Mouse (Mus musculus) cerebellum, adult 18-20 months (tissue): ENCODE data around the gene Ubap1l.

Experiments
- DNase-seq, 2 experiments: peaks; one replicate each; pipeline ENCODE4 v3.0.0; 2021

The Ubap1l gene

GRCm38 (mm10) chr9:65360641-65361448 is at the start of gene Ubap1l:
Ubap1l (plus strand) TSS chr9:65361041.
- no peak for DNase-seq

DNA sequence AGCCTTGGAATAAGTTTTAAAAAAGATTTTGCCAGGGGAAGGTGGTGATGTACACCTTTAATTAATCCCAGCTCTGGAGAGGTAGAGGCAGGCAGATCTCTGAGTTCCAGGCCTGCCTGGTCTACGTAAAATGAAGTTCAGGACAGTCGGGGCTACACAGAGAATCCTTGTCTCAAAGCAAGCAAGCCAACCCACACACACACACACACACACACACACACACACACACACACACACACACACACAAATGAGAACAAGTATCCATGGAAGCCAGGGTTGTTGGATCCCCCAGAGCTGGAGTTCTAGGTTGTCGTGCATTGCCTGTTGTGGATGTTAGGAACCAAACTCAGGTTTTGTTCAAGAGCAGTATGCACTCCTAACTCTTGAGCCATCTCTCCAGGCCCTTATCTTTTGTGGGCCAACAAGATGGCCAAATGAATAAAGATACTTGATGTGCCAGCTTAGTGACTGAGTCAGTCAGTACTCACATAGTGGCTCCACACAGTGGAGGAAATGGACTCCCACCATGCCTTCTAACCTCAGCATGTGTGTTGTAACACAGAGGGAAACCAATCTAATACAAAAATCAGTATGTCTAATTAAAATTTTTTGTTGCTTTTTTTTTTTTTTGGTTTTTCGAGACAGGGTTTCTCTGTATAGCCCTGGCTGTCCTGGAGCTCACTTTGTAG is 48.0 kb upstream of the Ubap1l start:
- no peak for DNase-seq

DNA sequence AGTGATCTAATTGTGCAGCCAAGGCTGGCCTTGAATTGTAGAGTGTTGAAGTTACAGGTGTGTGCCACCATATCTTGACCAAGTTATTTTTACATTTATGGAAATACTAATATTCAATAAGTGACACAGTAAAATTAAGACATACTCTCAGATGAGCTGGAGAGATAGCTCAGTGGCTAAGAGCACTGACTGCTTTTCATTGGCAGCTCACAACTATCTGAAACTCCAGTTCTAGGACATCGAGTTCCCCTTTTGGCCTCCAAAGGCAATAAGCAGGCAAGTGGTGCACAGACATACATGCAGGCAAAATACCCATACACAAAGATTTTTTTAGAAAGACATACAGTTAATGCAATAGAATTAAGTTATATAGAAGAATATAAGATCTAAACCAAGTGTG is 47.0 kb upstream of the Ubap1l start:
- no peak for DNase-seq

DNA sequence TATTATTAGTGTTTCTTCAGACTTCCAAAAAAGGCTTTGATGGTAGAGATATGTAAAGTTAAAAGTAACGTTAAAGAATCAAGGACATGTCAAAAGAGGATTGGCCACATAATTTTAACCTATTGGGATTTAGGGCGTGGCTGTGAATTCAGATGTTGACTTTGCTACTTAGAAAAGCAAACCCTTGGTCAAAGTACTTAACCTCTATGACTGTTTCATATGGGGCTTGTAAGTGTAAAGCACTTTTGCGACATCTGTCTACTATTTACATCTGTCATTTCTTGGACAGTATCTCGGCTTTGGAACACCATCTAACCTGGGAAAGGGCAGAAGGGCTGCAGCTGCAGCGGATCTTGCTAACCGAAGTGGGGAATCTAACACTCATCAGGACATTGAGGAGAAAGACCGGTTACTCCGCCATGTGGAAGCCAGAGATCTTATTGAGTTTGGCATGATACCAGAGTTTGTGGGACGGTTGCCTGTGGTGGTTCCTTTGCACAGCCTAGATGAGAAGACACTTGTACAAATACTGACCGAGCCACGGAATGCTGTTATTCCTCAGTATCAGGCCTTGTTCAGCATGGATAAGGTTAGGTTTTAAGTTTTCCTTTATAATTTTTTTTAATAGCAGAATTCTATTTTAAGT is 38.5 kb upstream of the Ubap1l start:
- DNase-seq = no peak

DNA sequence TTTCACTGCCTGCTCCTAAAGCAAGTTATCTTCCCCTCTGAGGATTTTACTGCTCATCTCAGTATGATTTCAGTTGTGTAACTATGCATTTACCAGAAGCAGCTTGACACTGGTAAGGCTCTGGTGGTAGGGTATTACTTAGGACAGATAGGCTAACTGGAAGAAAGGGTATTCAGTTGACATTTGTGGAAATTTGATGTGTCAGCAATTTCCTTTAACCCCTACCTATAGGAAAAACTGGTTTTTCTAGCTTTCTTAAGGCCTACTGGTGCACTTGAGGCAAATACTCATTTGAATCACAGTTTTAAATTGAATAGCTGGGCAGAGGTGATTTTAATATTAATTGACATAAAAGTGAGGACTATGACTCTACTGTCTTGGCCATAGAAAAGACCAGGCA is 34.9 kb upstream of the Ubap1l start:
- DNase-seq = no peak

GRCm38 (mm10) chr9:65327371-65327770 is 33.5 kb upstream of the Ubap1l start:
- no peak for DNase-seq

- DNase-seq = no peak
These were observed 26.9 kb upstream of the Ubap1l start for GRCm38 (mm10) chr9:65333958-65334357.

DNA sequence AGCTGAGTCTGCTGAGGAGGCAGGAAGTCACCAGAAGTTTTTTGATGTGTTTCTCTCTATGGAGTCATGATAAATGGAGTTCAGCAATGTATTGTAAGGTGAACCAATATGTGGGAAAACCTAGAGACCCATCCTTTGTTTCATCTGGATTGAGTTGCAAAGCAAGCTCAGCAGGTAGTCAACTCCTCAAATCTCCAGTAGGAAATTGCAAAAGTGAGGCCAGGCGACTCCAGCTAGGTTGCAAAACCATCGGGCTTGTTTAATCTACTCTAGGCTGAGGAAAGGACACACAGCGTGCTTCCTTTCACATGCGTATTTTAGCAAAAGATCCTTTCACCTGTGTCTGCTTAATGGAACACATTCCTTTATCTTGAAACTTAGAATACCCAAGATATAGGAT is 21.7 kb upstream of the Ubap1l start:
- DNase-seq = no peak

DNA sequence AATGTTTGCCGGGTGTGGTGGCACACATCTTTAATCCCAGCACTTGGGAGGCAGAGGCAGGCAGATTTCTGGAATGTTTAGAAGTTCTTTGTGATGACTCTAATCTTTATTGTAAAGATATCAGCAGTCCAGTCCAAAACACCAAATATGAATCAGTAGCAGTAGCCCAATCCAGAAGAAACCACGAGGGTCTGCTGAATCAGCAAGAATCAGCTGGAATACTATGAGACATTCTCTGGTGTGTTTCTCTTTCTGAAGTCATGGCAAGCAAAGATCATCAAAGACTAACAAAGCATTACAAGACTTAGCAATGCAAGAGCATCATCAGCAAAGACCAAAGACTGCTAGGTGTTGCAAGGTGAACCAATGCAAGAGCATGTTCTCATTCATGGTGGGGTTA is 20.4 kb upstream of the Ubap1l start:
- no peak for DNase-seq

DNA sequence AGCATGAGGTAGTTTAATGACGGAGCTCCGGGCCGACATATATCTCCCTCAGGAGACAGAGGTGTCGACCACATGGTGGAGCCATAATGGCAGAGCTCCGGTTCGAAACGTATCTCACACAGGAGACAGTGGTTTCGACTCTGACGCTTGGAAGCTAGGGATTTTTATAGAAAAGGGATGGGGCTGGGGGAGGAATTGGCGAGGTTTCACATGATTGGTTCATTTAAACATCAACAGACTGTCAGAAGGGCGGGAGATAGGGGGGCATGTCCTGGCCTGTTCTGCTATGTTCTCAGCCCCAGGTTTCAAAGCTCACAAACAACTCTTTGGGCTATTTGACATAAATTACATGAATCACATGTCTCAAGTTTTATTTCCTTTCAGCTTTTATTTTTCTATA is 15.4 kb upstream of the Ubap1l start:
- DNase-seq = peak; percentile 7 to 8

DNA sequence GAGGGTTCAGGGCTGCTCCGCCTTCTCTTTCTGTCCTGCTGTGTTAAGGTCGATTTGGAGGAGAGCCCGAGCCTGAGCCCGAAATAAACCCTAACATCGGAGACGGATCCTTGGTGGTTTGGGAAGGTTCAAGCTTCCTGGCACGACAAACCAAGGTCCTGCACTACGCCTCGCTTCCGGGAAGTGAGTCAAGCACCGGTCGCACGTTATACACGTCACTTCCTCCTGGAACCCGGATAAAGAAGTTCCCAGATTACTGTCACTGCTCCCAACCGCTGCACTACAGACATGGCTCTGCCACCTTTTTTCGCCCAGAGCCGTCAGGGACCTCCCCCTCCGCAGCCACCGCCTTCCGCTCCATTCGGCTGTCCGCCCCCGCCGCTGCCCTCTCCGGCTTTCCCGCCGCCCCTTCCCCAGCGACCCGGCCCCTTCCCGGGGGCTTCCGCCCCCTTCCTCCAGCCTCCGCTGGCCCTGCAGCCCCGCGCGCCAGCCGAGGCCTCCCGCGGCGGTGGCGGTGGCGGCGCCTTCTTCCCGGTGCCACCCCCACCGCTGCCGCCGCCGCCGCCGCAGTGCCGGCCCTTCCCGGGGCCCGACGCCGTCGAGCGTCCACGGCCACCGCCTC is 14.9 kb upstream of the Ubap1l start, which contains the start of gene Pdcd7:
Gene Pdcd7, plus strand, starts transcription at position 251 of the 622 bp plus-strand sequence.
- DNase-seq = peak; percentile 96 to 97

- DNase-seq = peak; percentile 32 to 58
These were observed 14.2 kb upstream of the Ubap1l start for GRCm38 (mm10) chr9:65346476-65347111.

- no peak for DNase-seq
These were observed 13.6 kb upstream of the Ubap1l start for GRCm38 (mm10) chr9:65347112-65347850.

- no peak for DNase-seq
These were observed 7.6 kb upstream of the Ubap1l start for GRCm38 (mm10) chr9:65353251-65353650.

DNA sequence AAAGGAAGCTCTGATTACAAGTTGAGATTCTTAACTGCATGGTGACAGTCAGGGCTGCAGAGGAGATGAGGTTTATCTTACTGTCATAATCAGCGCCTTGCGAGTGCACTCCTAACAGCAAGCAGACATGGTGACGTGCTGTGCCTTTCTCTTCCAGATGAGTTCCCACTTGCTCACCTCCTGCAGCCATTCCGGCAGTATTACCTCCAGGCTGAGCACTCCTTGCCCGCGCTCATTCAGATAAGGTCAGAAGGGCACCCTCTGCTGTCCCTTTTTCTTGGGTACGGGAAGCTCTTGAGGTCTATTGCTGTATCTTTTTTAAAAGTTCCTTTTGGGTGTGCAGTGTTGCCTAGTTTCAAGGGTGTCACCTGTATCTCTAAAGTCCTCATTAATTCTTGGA is 4.3 kb upstream of the Ubap1l start:
- no peak for DNase-seq

GRCm38 (mm10) chr9:65356971-65357370 is 3.9 kb upstream of the Ubap1l start:
- DNase-seq = no peak

DNA sequence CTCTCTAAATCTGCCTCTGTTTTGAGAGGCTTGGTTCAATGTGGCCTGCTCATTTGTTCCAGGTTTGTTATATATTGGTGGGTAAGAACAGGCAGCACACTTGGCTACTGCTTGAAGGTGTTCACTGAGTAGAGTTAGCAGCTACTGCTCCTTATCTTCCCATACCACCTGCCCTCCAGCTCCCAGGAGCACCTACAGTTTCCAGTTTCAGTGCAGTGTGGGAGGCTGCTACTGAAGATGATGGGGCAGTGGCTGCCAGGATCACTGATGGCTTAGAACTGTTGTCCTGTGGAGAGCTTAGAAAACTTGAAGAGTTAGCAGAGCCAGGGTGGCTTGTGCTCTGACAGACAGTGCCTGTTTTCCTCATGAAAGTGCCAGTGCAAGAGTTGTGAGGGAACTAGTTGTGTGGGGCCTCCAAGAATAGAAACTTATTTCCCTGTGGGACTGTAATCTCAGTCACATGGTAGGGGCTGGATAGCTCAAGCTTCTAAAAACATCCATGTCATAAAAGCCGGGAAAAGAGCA is 1.8 kb upstream of the Ubap1l start:
- DNase-seq = no peak

GRCm38 (mm10) chr9:65363684-65364083 is 2.8 kb downstream of the Ubap1l start:
- DNase-seq = no peak

DNA sequence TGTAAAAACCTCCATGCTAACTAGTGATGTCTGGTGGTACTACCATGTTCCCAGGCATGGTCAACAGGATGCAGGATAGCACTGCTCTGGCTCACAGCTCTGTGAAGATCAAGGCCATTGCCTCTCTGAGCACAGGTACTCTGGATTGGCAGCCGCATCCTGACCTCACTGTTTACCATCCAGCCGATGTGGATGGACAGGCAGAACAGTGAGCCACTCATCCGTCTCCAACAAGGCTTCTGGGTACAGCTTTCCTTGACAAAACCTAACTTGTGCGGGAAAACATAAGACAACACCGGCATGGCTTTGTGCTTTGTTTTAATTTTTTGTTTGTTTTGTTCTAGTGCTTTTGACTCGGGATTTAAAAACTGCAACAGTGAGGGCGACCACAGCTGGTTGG is 4.9 kb downstream of the Ubap1l start:
- no peak for DNase-seq

GRCm38 (mm10) chr9:65371756-65372155 is 10.9 kb downstream of the Ubap1l start:
- no peak for DNase-seq

DNA sequence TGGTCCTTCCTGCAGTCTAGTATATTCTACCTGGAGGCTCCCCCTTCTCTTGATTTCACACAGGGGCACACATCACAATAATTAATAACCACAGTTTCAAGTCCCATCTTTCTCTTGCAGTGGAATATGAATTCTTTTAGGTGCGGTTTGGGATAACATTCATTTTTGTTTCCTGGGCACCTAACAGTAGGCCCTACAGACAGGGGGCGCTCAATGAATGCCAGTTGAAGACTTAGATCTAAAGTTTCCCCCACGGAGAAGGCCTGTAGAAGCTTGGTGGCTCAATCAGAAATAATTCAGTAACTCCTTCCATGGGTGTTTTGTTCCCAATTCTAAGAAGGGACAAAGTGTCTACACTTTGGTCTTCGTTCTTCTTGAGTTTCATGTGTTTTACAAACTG is 11.6 kb downstream of the Ubap1l start:
- DNase-seq = peak in 1 of 2 experiments; percentile 26
